Mouse (Mus musculus) midbrain, embryonic 11.5 days (tissue): ENCODE measurements around the gene Rpl32. TPM values are rescaled to one million over a fixed set of nuclear protein-coding genes. Genes with fewer than 3 reads are reported as not detected.

Experiments
- ATAC-seq: fragments of 200-750 bp; cut with Nextera tagmentation; 2 replicates; pipeline ENCODE4 v1.8.0; 2017; ENCODE audit warnings: moderate TSS enrichment, moderate library complexity; ENCODE audit not compliant: low FRiP score
- DNase-seq: peaks from one replicate; pipeline ENCODE4 v3.0.0; 2015; ENCODE audit warnings: low spot score; ENCODE audit errors: missing footprints
- H3K27ac ChIP-seq: fragments of 300-500 bp; sonication (generic); 2 replicates; pipeline ENCODE4 v1.5.1; 2014; ENCODE audit warnings: low read depth, low read length
- H3K27me3 ChIP-seq: fragments of 300-500 bp; sonication (generic); 2 replicates; pipeline ENCODE4 v1.6.1; 2014; ENCODE audit warnings: mild to moderate bottlenecking, low read length, moderate library complexity, mixed read lengths; ENCODE audit not compliant: control insufficient read depth, insufficient read depth
- H3K36me3 ChIP-seq: fragments of 300-500 bp; sonication (generic); 2 replicates; pipeline ENCODE4 v1.6.1; 2014; ENCODE audit warnings: mild to moderate bottlenecking, low read length, moderate library complexity, mixed read lengths; ENCODE audit not compliant: control insufficient read depth, insufficient read depth
- H3K4me1 ChIP-seq: fragments of 300-500 bp; sonication (generic); 2 replicates; pipeline ENCODE4 v1.6.1; 2014; ENCODE audit warnings: low read length; ENCODE audit not compliant: control insufficient read depth, insufficient read depth
- H3K4me2 ChIP-seq: fragments of 300-500 bp; sonication (generic); 2 replicates; pipeline ENCODE4 v1.6.1; 2014; ENCODE audit warnings: mild to moderate bottlenecking, moderate library complexity
- H3K4me3 ChIP-seq: fragments of 300-500 bp; sonication (generic); 2 replicates; pipeline ENCODE4 v1.5.1; 2014; ENCODE audit warnings: low read depth, low read length
- H3K9ac ChIP-seq: fragments of 300-500 bp; sonication (generic); 2 replicates; pipeline ENCODE4 v1.6.1; 2014; ENCODE audit warnings: low read length
- H3K9me3 ChIP-seq: fragments of 300-500 bp; sonication (generic); 2 replicates; pipeline ENCODE4 v1.6.1; 2016; ENCODE audit warnings: low read length; ENCODE audit not compliant: control insufficient read depth
- WGBS: fragments of 180-500 bp; shearing (Covaris S2); extraction: QIAGEN DNeasy Blood & Tissue Kit; methylation state at CpG from one replicate; pipeline ENCODE4 v1.1.7; 2014; 5-methylcytosine and 5-hydroxymethylcytosine counted together
- microRNA-seq: library from miRNA; unstranded; fragments of <30 nt; microRNA quantifications from one replicate; pipeline ENCODE4, GENCODE M21; 2017
- polyA plus RNA-seq: library from polyadenylated mRNA; unstranded; fragments of >200 nt; fragmentation: Nextera tagmentation; extraction: Ambion mirVana; gene quantifications from 2 replicates; pipeline ENCODE4 v1.2.1, GENCODE M21; 2014

The Rpl32 gene
- polyA plus RNA-seq, 1 experiment from 2014 or later: 1,848 TPM

- no peak within 1 kb of the TSS; the same call in 1 of the 2 replicates for H3K4me2 ChIP-seq
- under 1% methylated on average over 9 of the region's 9 CpGs for WGBS
- no peaks in the 10 kb centered on the region for H3K9me3 ChIP-seq
- no peaks in the 10 kb centered on the region for H3K27me3 ChIP-seq
- ATAC-seq: peak; percentile 43
- peak; percentile 90 for DNase-seq
- H3K4me1 ChIP-seq: peaks cover 15% of the 10 kb centered on the region
- no peak within 1 kb of the TSS for H3K9ac ChIP-seq
- H3K36me3 ChIP-seq: no peaks in the 10 kb centered on the region
- peak within 1 kb of the TSS; percentile 58; the same call in 1 of the 2 replicates for H3K27ac ChIP-seq
- no peak within 1 kb of the TSS for H3K4me3 ChIP-seq
These were observed 46.4 kb downstream of the Rpl32 start, which contains the start of gene Tmem40 for GRCm38 (mm10) chr6:115761995-115762756. Gene Tmem40, minus strand, starts transcription at chr6:115762410.

- 57% methylated on average over 4 of the region's 4 CpGs for WGBS
- ATAC-seq: no peak
- H3K27ac ChIP-seq: no peak overlapping the region
- no peaks in the 10 kb centered on the region for H3K27me3 ChIP-seq
- H3K4me3 ChIP-seq: no peak overlapping the region
- no peaks in the 10 kb centered on the region for H3K36me3 ChIP-seq
- H3K4me2 ChIP-seq: no peak overlapping the region
- no peak for DNase-seq
- H3K4me1 ChIP-seq: peaks cover 15% of the 10 kb centered on the region
- no peak overlapping the region for H3K9ac ChIP-seq
- no peaks in the 10 kb centered on the region for H3K9me3 ChIP-seq
These were observed 47.6 kb downstream of the Rpl32 start for GRCm38 (mm10) chr6:115760982-115761381.

- H3K4me1 ChIP-seq: peaks cover 15% of the 10 kb centered on the region
- no peak overlapping the region for H3K4me3 ChIP-seq
- no peak overlapping the region for H3K9ac ChIP-seq
- no peaks in the 10 kb centered on the region for H3K36me3 ChIP-seq
- H3K27me3 ChIP-seq: no peaks in the 10 kb centered on the region
- WGBS: 91% methylated on average over 4 of the region's 4 CpGs
- no peaks in the 10 kb centered on the region for H3K9me3 ChIP-seq
- DNase-seq (no peak), ATAC-seq (no peak)
- H3K27ac ChIP-seq: no peak overlapping the region
- H3K4me2 ChIP-seq: no peak overlapping the region
These were observed 48.4 kb downstream of the Rpl32 start for GRCm38 (mm10) chr6:115760137-115760536.

- Histone ChIP-seq H3K4me2 (no peak overlapping the region), H3K27ac (no peak overlapping the region), H3K4me3 (no peak overlapping the region), H3K9ac (no peak overlapping the region), H3K36me3 (no peaks in the 10 kb centered on the region), H3K4me1 (peaks cover 15% of the 10 kb centered on the region), H3K27me3 (no peaks in the 10 kb centered on the region), H3K9me3 (no peaks in the 10 kb centered on the region)
- 81% methylated on average over 5 of the region's 5 CpGs for WGBS
- peak; percentile 84 for DNase-seq
- no peak for ATAC-seq
These were observed 49.1 kb downstream of the Rpl32 start for GRCm38 (mm10) chr6:115759461-115759860.

- Histone ChIP-seq H3K9ac (no peak overlapping the region), H3K27ac (no peak overlapping the region), H3K9me3 (no peaks in the 10 kb centered on the region), H3K36me3 (no peaks in the 10 kb centered on the region), H3K4me3 (no peak overlapping the region), H3K27me3 (no peaks in the 10 kb centered on the region), H3K4me2 (no peak overlapping the region), H3K4me1 (peaks cover 14% of the 10 kb centered on the region)
- DNase-seq (no peak), ATAC-seq (no peak)
- 77% methylated on average over 7 of the region's 9 CpGs for WGBS
These were observed 49.5 kb downstream of the Rpl32 start for GRCm38 (mm10) chr6:115758981-115759435.

GRCm38 (mm10) chr6:115755536-115755935 is 53.0 kb downstream of the Rpl32 start:
- H3K27me3 ChIP-seq: no peaks in the 10 kb centered on the region
- no peak overlapping the region for H3K4me3 ChIP-seq
- H3K36me3 ChIP-seq: no peaks in the 10 kb centered on the region
- DNase-seq (no peak), ATAC-seq (no peak)
- no peak overlapping the region for H3K9ac ChIP-seq
- no peak overlapping the region for H3K4me2 ChIP-seq
- no peaks in the 10 kb centered on the region for H3K4me1 ChIP-seq
- H3K27ac ChIP-seq: no peak overlapping the region
- 84% methylated on average over 7 of the region's 7 CpGs for WGBS
- H3K9me3 ChIP-seq: no peaks in the 10 kb centered on the region

Small RNAs within 50 kb of the gene (microRNA-seq; reads per million reads assigned to microRNA genes)
- gene Mir7660: 0.57 reads per million

Other genes with a start within 250 kb of the Rpl32 start
- 0.15 and 0.19 TPM in 2 replicates for gene Mkrn2os, start 216.2 kb downstream of the Rpl32 start, polyA plus RNA-seq
- 24.0 and 24.1 TPM in 2 replicates for gene Mkrn2, start 206.8 kb downstream of the Rpl32 start, polyA plus RNA-seq
- 141 and 146 TPM in 2 replicates for gene Raf1, start 132.1 kb downstream of the Rpl32 start, polyA plus RNA-seq
- 1.4 and 2.1 TPM in 2 replicates for gene Tmem40, start 46.3 kb downstream of the Rpl32 start, polyA plus RNA-seq
- 24.6 and 27.5 TPM in 2 replicates for gene Cand2, start 34.2 kb downstream of the Rpl32 start, polyA plus RNA-seq
- 1.7 and 2.0 TPM in 2 replicates for gene Efcab12, start 29.7 kb upstream of the Rpl32 start, polyA plus RNA-seq
- gene Mbd4, start 44.6 kb upstream of the Rpl32 start, polyA plus RNA-seq: 19.6 and 24.7 TPM in 2 replicates
- 25.6 and 25.9 TPM in 2 replicates for gene Ift122, start 44.7 kb upstream of the Rpl32 start, polyA plus RNA-seq
- 0.08 TPM in 1 of 2 replicates, not detected in the other for gene Rho, start 123.0 kb upstream of the Rpl32 start, polyA plus RNA-seq
- not detected in 2 replicates for gene H1foo, start 136.2 kb upstream of the Rpl32 start, polyA plus RNA-seq
- 13.2 and 17.5 TPM in 2 replicates for gene Plxnd1, start 186.3 kb upstream of the Rpl32 start, polyA plus RNA-seq